Mouse (Mus musculus) stomach, embryonic 14.5 days (tissue): ENCODE measurements around the gene Lect2. TPM values are rescaled to one million over a fixed set of nuclear protein-coding genes. Genes with fewer than 3 reads are reported as not detected.

Experiments used
- ATAC-seq: fragments of 200-750 bp; cut with Nextera tagmentation; 2 replicates; pipeline ENCODE4 v1.8.0; 2017; ENCODE audit warnings: low read depth, moderate TSS enrichment; ENCODE audit not compliant: insufficient number of reproducible peaks, insufficient read depth, low FRiP score
- H3K27ac ChIP-seq: fragments of 300-500 bp; sonication (generic); 2 replicates; pipeline ENCODE4 v1.5.1; 2014; ENCODE audit warnings: mild to moderate bottlenecking, low read length, moderate library complexity, mixed read lengths
- H3K27me3 ChIP-seq: fragments of 300-500 bp; sonication (generic); 2 replicates; pipeline ENCODE4 v1.6.1; 2014; ENCODE audit warnings: low read length, control low read depth, mixed read lengths; ENCODE audit not compliant: control insufficient read depth, insufficient read depth
- H3K36me3 ChIP-seq: fragments of 300-500 bp; sonication (generic); 2 replicates; pipeline ENCODE4 v1.6.1; 2014; ENCODE audit warnings: mild to moderate bottlenecking, control low read depth, low read length, moderate library complexity, mixed read lengths; ENCODE audit not compliant: control insufficient read depth, insufficient read depth
- H3K4me1 ChIP-seq: fragments of 300-500 bp; sonication (generic); 2 replicates; pipeline ENCODE4 v1.6.1; 2014; ENCODE audit warnings: low read length, control low read depth, mixed read lengths; ENCODE audit not compliant: control insufficient read depth, insufficient read depth
- H3K4me2 ChIP-seq: fragments of 300-500 bp; sonication (generic); replicated peaks from 2 replicates; pipeline ENCODE4 v1.6.1; 2014; ENCODE audit warnings: low read depth, low read length, control low read depth
- H3K4me3 ChIP-seq: fragments of 300-500 bp; sonication (generic); 2 replicates; pipeline ENCODE4 v1.5.1; 2014; ENCODE audit warnings: low read depth, low read length, control low read depth
- H3K9ac ChIP-seq: fragments of 300-500 bp; sonication (generic); replicated peaks from 2 replicates; pipeline ENCODE4 v1.6.1; 2014; ENCODE audit warnings: low read depth, mild to moderate bottlenecking, control low read depth, low read length, moderate library complexity, mixed read lengths
- H3K9me3 ChIP-seq: fragments of 300-500 bp; sonication (generic); 2 replicates; pipeline ENCODE4 v1.6.1; 2016; ENCODE audit warnings: low read depth, low read length, control low read depth; ENCODE audit not compliant: control insufficient read depth
- WGBS: fragments of 180-500 bp; shearing (Covaris S2); extraction: QIAGEN DNeasy Blood & Tissue Kit; methylation state at CpG from one replicate; pipeline ENCODE4 v1.1.7; 2014; 5-methylcytosine and 5-hydroxymethylcytosine counted together
- polyA plus RNA-seq: library from polyadenylated mRNA; unstranded; fragments of >200 nt; fragmentation: Nextera tagmentation; extraction: Ambion mirVana; gene quantifications from 2 replicates; pipeline ENCODE4 v1.2.1, GENCODE M21; 2014

Gene Lect2
- polyA plus RNA-seq, 1 experiment from 2014 or later, result not detected

DNA sequence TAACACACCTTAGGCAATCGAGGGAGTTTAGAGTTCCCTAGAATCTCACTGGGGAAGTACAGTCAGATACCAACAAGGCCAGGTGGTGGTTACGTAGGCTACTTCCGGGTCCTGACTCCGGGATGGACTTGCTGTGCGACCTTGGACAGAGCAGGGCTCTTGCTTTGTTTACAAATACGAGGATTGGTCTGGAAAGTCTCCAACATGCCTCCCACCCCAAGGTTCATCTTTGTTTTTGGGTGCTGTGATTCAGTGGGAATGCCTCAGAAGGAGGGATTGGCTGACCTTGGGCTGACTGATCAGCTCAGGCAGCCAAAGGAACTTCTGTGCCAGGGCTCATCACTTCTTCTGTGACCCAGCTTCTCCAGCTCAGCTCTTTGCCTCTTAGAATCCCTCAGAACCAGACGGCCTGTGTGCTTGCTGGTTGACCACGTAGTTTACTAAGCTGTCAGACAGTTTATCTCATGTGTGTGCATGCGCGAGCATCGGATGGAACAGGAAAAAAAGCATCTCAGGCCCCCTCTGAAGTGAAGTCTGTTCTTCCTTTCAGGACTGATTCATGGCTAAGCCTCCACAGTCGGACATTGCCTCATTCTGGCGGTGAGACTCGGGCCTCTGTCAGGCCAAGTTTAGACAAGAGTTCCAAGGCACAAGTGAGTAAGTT, 40.3 kb upstream of the Lect2 start:
- 50% methylated on average over 14 of the region's 14 CpGs for WGBS
- no peak overlapping the region for H3K9ac ChIP-seq
- no peaks in the 10 kb centered on the region for H3K36me3 ChIP-seq
- H3K4me2 ChIP-seq, result no peak overlapping the region
- H3K27me3 ChIP-seq, result no peaks in the 10 kb centered on the region
- 0 out of 2 replicates have a peak, but pooled peaks have one; percentile 14 for ATAC-seq
- H3K4me1 ChIP-seq, result peaks cover 32% of the 10 kb centered on the region
- no peaks in the 10 kb centered on the region for H3K9me3 ChIP-seq
- no peak overlapping the region for H3K4me3 ChIP-seq
- no peak overlapping the region; the same call in 1 of the 2 replicates for H3K27ac ChIP-seq

DNA sequence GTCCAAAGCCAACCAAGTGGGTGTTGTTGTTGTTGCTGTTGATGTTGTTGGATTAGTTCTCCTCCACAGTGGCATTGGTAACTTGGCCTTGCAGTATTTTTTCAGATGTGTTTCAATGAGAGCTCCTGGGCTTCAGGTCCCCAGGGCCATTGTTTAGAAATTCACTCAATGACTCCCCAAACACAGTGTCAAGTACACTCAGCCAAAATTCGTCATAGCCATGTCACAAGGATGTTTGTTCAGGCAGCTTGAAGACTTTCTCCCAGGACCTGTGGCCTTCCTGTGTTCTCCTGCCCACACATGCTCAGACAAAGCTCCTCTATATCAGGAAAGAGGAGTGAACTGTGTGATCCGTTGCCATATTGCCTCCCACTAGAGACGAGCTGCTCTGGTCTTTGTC, 37.7 kb upstream of the Lect2 start:
- 61% methylated on average over 3 of the region's 3 CpGs for WGBS

DNA sequence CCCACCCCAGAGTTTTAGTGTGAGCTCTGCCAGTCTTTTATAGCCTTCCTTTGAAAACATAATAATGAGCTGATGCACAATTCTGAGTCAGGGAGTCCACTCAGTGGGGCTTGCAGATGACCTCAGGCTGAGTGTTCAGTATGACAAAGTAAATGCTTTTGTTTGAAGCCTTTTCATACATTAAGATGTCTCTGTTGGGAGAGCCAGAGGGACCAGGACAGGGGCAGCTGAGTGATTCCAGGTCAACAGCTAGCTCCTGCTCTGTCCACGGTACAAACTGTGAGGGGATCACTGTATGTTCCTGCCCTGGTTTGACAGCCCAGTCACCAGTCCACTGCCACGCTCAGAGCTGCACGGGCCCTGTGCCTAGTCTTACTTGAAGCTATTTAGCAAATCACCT, 34.4 kb upstream of the Lect2 start:
- Histone ChIP-seq H3K4me2 (no peak overlapping the region), H3K4me3 (no peak overlapping the region), H3K9ac (no peak overlapping the region), H3K9me3 (no peaks in the 10 kb centered on the region), H3K4me1 (peaks cover 23% of the 10 kb centered on the region), H3K36me3 (no peaks in the 10 kb centered on the region), H3K27ac (peak overlapping the region; percentile 93), H3K27me3 (no peaks in the 10 kb centered on the region)
- 40% methylated on average over 3 of the region's 3 CpGs for whole genome bisulfite sequencing
- no peak for ATAC-seq

More for the DNA sequence above, 37.7 kb upstream of the Lect2 start:
- ATAC-seq, result no peak
- Histone ChIP-seq H3K27ac (no peak overlapping the region), H3K36me3 (no peaks in the 10 kb centered on the region), H3K4me1 (peaks cover 41% of the 10 kb centered on the region), H3K4me3 (no peak overlapping the region), H3K9me3 (no peaks in the 10 kb centered on the region), H3K27me3 (no peaks in the 10 kb centered on the region), H3K9ac (no peak overlapping the region), H3K4me2 (no peak overlapping the region)

- Histone ChIP-seq H3K9me3 (no peaks in the 10 kb centered on the region), H3K4me1 (peaks cover 23% of the 10 kb centered on the region), H3K36me3 (no peaks in the 10 kb centered on the region), H3K27me3 (no peaks in the 10 kb centered on the region), H3K9ac (no peak overlapping the region), H3K4me2 (peak overlapping the region; percentile 13; the same call in 1 of the 2 replicates), H3K27ac (peak overlapping the region; percentile 93), H3K4me3 (no peak overlapping the region)
- ATAC-seq, result peak; percentile 96
- under 1% methylated on average over 6 of the region's 6 CpGs for WGBS
Measured at GRCm38 (mm10) chr13:56581961-56582434, 33.7 kb upstream of the Lect2 start.

- Histone ChIP-seq H3K9me3 (no peaks in the 10 kb centered on the region), H3K4me2 (0 out of 2 replicates have a peak overlapping the region, but pooled peaks have one; percentile 3), H3K4me3 (no peak overlapping the region), H3K4me1 (peaks cover 23% of the 10 kb centered on the region), H3K9ac (no peak overlapping the region), H3K27me3 (no peaks in the 10 kb centered on the region), H3K27ac (peak overlapping the region; percentile 93), H3K36me3 (no peaks in the 10 kb centered on the region)
- ATAC-seq, result 0 out of 2 replicates have a peak, but pooled peaks have one; percentile 15
- 12% methylated on average over 3 of the region's 3 CpGs for WGBS
Measured at GRCm38 (mm10) chr13:56581512-56581911, 33.2 kb upstream of the Lect2 start.

- peaks cover 27% of the 10 kb centered on the region for H3K4me1 ChIP-seq
- no peak overlapping the region for H3K27ac ChIP-seq
- H3K27me3 ChIP-seq, result no peaks in the 10 kb centered on the region
- no peaks in the 10 kb centered on the region for H3K9me3 ChIP-seq
- no peak for ATAC-seq
- H3K36me3 ChIP-seq, result no peaks in the 10 kb centered on the region
- 80% methylated on average over 5 of the region's 5 CpGs for WGBS
- H3K9ac ChIP-seq, result no peak overlapping the region
- H3K4me3 ChIP-seq, result no peak overlapping the region
- H3K4me2 ChIP-seq, result no peak overlapping the region
Measured at GRCm38 (mm10) chr13:56580450-56580849, 32.1 kb upstream of the Lect2 start.

DNA sequence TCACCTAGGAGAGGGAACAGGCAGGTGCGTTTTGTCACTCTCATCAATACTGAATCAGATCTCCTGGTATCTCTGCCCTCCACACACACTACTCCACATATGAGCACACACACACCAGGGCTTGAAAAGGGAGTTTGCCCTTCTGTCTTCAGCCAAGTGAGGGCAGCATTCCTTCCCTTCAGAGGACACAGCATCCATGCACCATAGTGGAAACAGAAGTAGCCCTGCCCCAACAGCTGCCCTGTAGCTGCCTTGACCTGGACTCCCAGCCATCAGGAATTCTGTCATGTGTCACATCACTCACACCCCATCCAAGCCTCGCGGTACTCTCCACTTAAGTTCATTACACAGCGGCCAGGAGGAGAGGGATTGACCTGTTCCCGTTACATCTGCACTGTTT, 29.8 kb upstream of the Lect2 start:
- no peaks in the 10 kb centered on the region for H3K36me3 ChIP-seq
- no peak overlapping the region for H3K9ac ChIP-seq
- no peaks in the 10 kb centered on the region for H3K9me3 ChIP-seq
- no peak for ATAC-seq
- no peak overlapping the region for H3K4me3 ChIP-seq
- 63% methylated on average over 5 of the region's 5 CpGs for WGBS
- H3K27ac ChIP-seq, result no peak overlapping the region
- H3K27me3 ChIP-seq, result no peaks in the 10 kb centered on the region
- peaks cover 28% of the 10 kb centered on the region for H3K4me1 ChIP-seq
- H3K4me2 ChIP-seq, result no peak overlapping the region

GRCm38 (mm10) chr13:56575701-56576321, 27.5 kb upstream of the Lect2 start:
- H3K9ac ChIP-seq, result no peak overlapping the region
- peaks cover 16% of the 10 kb centered on the region; the same call in 1 of the 2 replicates for H3K4me1 ChIP-seq
- no peak overlapping the region for H3K4me3 ChIP-seq
- H3K9me3 ChIP-seq, result no peaks in the 10 kb centered on the region
- H3K36me3 ChIP-seq, result no peaks in the 10 kb centered on the region
- WGBS, result 27% methylated on average over 12 of the region's 12 CpGs
- ATAC-seq, result peak; percentile 76; the same call in 1 of the 2 replicates
- H3K4me2 ChIP-seq, result no peak overlapping the region
- H3K27ac ChIP-seq, result peak overlapping the region; percentile 93
- no peaks in the 10 kb centered on the region for H3K27me3 ChIP-seq
